Mouse (Mus musculus) midbrain, embryonic 16.5 days (tissue): ENCODE measurements at regions not wholly inside any gene's neighbourhood (a gene's known extent, or its start where the extent isn't known, plus 50 kb on each side); places are given as distances from the start of the nearest gene placed in this dataset.

Experiments
- ATAC-seq: fragments of 200-750 bp; cut with Nextera tagmentation; 2 replicates; pipeline ENCODE4 v1.8.0; 2017; ENCODE audit warnings: moderate TSS enrichment
- H3K27ac ChIP-seq: fragments of 300-500 bp; sonication (generic); 2 replicates; pipeline ENCODE4 v1.5.1; 2014; ENCODE audit warnings: mild to moderate bottlenecking, low read length, mixed read lengths
- H3K27me3 ChIP-seq: fragments of 300-500 bp; sonication (generic); 2 replicates; pipeline ENCODE4 v1.6.1; 2014; ENCODE audit warnings: low read depth, low read length, mixed read lengths; ENCODE audit not compliant: control insufficient read depth, insufficient read depth
- H3K36me3 ChIP-seq: fragments of 300-500 bp; sonication (generic); 2 replicates; pipeline ENCODE4 v1.6.1; 2014; ENCODE audit warnings: mild to moderate bottlenecking, low read length, moderate library complexity, mixed read lengths; ENCODE audit not compliant: control insufficient read depth, insufficient read depth
- H3K4me1 ChIP-seq: fragments of 300-500 bp; sonication (generic); 2 replicates; pipeline ENCODE4 v1.6.1; 2014; ENCODE audit warnings: mild to moderate bottlenecking, low read length, mixed read lengths; ENCODE audit not compliant: control insufficient read depth, insufficient read depth
- H3K4me2 ChIP-seq: fragments of 300-500 bp; sonication (generic); 2 replicates; pipeline ENCODE4 v1.6.1; 2014; ENCODE audit warnings: mild to moderate bottlenecking, low read length, mixed read lengths
- H3K4me3 ChIP-seq: fragments of 300-500 bp; sonication (generic); 2 replicates; pipeline ENCODE4 v1.5.1; 2014; ENCODE audit warnings: low read depth, mild to moderate bottlenecking, low read length, moderate library complexity, mixed read lengths
- H3K9ac ChIP-seq: fragments of 300-500 bp; sonication (generic); 2 replicates; pipeline ENCODE4 v1.6.1; 2014; ENCODE audit warnings: low read depth, low read length, mixed read lengths
- H3K9me3 ChIP-seq: fragments of 300-500 bp; sonication (generic); replicated peaks from 2 replicates; pipeline ENCODE4 v1.6.1; 2014; ENCODE audit warnings: mild to moderate bottlenecking, low read length, mixed read lengths; ENCODE audit not compliant: control insufficient read depth, poor library complexity, severe bottlenecking
- WGBS: fragments of 180-500 bp; shearing (Covaris S2); extraction: QIAGEN DNeasy Blood & Tissue Kit; methylation state at CpG from one replicate; pipeline ENCODE4 v1.1.7; 2014; 5-methylcytosine and 5-hydroxymethylcytosine counted together

DNA sequence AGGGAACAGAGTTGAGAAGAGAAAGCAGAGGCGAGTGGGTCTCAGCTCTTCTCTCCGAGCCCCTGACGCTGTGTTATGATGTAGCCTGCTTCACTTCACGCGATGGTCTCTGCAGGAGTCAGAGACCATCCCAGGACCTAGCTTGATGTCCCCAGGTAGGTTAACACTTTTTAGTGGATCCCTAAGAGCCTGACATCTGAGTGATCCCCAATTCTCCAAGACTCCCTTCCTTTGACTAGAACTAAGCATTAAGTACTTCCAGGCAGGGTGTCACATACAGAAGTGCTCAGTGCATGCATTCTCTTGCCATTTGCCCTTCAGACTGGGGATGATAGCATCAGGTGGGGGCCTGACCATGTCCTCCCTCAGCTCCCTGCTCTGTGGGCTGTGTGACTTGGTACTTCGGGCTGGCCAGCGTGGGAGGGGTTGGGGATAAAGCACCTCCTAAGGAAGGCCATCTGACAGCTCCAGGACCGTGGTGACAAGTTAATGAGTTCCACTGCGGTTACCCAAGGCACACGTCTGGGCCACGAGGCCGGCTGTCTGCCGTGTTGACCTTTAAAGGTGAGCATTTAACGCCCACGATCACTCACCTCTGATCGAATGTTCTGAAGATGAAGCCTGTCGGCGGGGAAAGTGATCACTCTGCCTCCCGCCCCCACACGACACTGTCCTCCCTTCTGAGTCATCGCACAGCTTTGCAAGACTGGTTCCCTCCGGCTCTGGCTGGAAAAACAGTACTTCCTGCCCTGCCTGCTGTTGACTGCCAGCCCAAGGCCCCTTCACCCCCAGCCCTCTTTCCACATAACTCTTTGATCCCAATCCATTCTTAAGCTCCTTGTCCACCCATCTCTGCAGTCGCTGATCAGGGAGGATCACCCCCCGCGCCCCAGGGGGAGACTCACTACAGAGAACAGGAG lies 65.8 kb upstream of the Ppp2r5c start:
- ATAC-seq, result no peak
- Histone ChIP-seq H3K4me3 (no peak overlapping the region), H3K36me3 (no peaks in the 10 kb centered on the region), H3K27me3 (no peaks in the 10 kb centered on the region), H3K4me2 (no peak overlapping the region), H3K4me1 (peaks cover 10% of the 10 kb centered on the region), H3K27ac (no peak overlapping the region), H3K9me3 (no peaks in the 10 kb centered on the region), H3K9ac (no peak overlapping the region)
- WGBS, result 75% methylated on average over 25 of the region's 25 CpGs

DNA sequence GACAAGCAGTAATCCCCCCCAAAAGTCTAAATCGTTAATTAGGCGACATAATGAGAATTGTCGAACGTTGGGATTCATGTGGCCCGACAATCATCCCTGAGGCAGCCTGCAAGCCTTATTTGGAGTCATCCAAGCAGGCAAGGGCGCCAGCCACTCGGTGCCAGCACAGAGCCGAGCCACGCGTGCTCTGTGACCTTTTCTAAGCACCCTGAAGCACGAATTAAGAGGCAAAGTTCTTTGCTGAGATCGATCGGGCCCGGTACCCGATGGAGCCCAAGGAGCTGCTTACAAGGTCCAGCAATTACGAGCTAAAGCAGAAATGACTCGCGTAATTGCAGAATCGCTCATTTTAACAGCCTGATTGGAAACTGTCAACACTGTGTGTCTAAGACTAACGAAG lies 61.9 kb upstream of the Ppp2r5c start:
- H3K9ac ChIP-seq, result no peak overlapping the region

DNA sequence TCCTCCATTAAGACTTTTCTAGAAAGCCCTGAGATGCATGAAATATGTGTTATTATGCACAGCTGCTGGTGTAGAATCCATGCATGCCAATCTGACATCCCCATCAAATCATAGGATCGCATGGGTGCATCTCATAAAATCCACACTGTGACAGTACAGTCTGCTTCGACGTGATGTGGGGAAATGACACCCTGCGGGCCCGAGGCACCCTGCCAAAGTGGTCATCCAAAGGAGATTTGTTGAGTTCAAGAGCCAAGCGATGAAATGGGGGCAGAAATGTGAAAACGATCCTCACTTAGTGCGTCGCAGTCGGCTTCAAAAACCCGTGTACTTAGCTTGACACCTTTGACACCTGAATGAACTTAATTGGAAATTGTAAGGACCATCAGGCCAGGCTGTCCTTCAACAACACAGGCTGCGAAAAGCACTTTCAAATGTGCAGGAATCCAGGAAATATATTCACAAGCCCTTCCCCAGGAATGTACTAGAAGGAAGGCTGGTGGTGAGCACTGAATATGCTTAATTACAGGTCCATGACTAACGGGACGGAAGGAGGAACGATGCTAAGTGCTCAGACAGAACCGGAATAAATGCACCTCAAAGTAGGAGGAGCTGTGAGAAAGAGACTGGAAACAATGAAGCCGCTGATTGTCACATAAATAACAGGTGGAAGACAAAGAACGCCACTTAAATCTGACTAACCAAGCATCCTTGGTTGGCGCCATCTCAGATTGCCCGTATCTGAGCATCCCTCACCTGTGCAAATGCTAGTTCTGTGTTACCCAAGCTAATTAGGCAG lies 60.9 kb upstream of the Ppp2r5c start:
- Histone ChIP-seq H3K4me1 (peaks cover 6% of the 10 kb centered on the region), H3K27me3 (no peaks in the 10 kb centered on the region), H3K4me2 (no peak overlapping the region), H3K27ac (no peak overlapping the region), H3K36me3 (no peaks in the 10 kb centered on the region), H3K4me3 (no peak overlapping the region), H3K9me3 (no peaks in the 10 kb centered on the region), H3K9ac (no peak overlapping the region)
- WGBS, result 70% methylated on average over 20 of the region's 20 CpGs
- no peak for ATAC-seq

More for the DNA sequence above, 61.9 kb upstream of the Ppp2r5c start:
- Histone ChIP-seq H3K27me3 (no peaks in the 10 kb centered on the region), H3K4me2 (peak overlapping the region; percentile 5; the same call in 1 of the 2 replicates), H3K27ac (no peak overlapping the region), H3K4me3 (no peak overlapping the region), H3K36me3 (no peaks in the 10 kb centered on the region), H3K9me3 (no peaks in the 10 kb centered on the region), H3K4me1 (peaks cover 6% of the 10 kb centered on the region)
- 41% methylated on average over 20 of the region's 20 CpGs for WGBS
- no peak for ATAC-seq

DNA sequence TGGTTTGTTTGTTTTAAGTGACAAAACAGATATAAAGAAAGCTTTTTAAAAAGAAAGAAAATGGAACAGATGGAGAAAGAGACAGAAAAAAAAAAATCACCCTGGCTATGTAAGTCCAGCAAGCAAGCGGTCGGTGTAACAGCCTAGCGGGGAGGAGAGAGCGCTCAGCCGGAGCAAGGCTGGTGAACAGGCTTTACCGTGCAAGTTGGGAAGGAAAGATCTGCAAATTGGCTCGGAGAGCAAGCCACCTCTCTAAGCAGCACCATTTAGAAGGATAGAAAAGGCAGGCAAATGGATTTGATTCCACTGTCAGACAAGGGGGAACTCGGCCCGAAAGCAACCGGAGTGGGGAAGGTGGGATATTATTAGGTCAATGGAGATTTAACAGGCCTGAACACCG lies 59.9 kb upstream of the Ppp2r5c start:
- WGBS, result 41% methylated on average over 11 of the region's 11 CpGs
- ATAC-seq, result no peak
- Histone ChIP-seq H3K36me3 (no peaks in the 10 kb centered on the region), H3K27me3 (no peaks in the 10 kb centered on the region), H3K4me1 (peaks cover 6% of the 10 kb centered on the region), H3K9ac (no peak overlapping the region), H3K4me2 (no peak overlapping the region), H3K9me3 (no peaks in the 10 kb centered on the region), H3K27ac (no peak overlapping the region), H3K4me3 (no peak overlapping the region)

DNA sequence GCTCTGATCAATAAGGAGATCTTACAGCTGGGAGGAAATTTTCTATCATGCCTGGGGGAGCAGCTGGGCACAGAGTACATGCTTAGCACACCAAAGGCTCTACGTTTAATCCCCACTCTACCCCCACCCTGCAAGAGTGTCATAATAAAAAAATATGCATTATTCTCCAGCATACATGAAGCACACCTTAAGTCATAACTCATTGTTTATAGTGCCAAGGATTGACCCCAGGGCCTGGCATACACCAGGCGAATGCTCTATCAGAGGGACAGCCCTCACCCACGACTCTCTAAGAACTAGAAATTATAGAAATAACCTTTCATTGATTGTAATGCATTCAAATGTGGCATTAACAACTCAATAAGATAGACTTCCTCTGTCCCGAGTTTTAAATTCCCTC lies 59.4 kb upstream of the Ppp2r5c start:
- no peak overlapping the region for H3K27ac ChIP-seq
- no peak overlapping the region for H3K4me2 ChIP-seq
- H3K4me1 ChIP-seq, result peaks cover 6% of the 10 kb centered on the region
- no peak for ATAC-seq
- H3K27me3 ChIP-seq, result no peaks in the 10 kb centered on the region
- no peak overlapping the region for H3K9ac ChIP-seq
- H3K9me3 ChIP-seq, result no peaks in the 10 kb centered on the region
- H3K36me3 ChIP-seq, result no peaks in the 10 kb centered on the region
- WGBS, result 52% methylated on average over 4 of the region's 4 CpGs
- H3K4me3 ChIP-seq, result no peak overlapping the region

DNA sequence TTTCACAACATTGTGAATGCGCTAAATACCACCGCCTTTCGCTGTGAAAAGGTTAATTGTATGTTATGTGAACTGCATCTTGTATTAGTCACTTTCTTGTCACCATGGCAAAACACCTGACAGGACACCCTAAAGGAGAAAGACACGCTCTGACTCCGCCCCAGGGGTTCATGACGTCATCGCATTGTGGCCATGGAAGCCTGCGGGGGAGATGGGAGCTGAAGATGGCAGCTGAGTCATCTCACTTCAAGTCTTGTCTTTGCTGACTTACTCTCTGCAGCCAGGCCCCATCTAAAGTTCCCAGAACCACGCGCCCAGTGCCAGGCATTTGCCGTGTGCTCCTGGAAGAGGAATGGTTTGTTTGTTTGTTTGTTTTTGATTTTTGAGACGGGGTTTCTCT lies 57.5 kb upstream of the Ppp2r5c start:
- peaks cover 6% of the 10 kb centered on the region for H3K4me1 ChIP-seq
- 80% methylated on average over 12 of the region's 12 CpGs for WGBS

DNA sequence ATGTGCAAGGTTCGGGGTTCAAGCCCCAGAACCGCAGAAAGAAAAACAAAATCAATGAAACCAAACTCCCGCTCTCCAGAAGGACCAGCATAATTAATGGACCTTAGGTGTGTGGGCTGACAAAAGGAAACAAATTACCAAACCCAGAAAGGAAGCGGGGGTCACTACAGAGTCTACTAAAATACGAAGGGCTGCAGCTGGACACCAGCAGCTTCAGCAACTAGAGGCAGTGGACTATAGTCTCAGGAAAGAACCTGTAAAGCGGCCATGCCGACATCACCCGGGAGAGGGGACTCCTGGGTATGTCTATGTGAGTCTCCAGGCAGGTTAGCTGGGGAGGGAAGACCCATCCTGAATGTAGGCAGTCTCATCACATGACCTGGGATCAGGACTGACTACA lies 55.5 kb upstream of the Ppp2r5c start:
- Histone ChIP-seq H3K4me3 (no peak overlapping the region), H3K4me2 (no peak overlapping the region), H3K27ac (no peak overlapping the region), H3K36me3 (no peaks in the 10 kb centered on the region), H3K9ac (no peak overlapping the region), H3K27me3 (no peaks in the 10 kb centered on the region), H3K4me1 (peaks cover 4% of the 10 kb centered on the region), H3K9me3 (no peaks in the 10 kb centered on the region)
- WGBS, result 84% methylated on average over 8 of the region's 8 CpGs
- ATAC-seq, result no peak

More for the DNA sequence above, 57.5 kb upstream of the Ppp2r5c start:
- no peak for ATAC-seq
- Histone ChIP-seq H3K4me2 (no peak overlapping the region), H3K36me3 (no peaks in the 10 kb centered on the region), H3K4me3 (no peak overlapping the region), H3K27me3 (no peaks in the 10 kb centered on the region), H3K9me3 (no peaks in the 10 kb centered on the region), H3K27ac (no peak overlapping the region), H3K9ac (no peak overlapping the region)

DNA sequence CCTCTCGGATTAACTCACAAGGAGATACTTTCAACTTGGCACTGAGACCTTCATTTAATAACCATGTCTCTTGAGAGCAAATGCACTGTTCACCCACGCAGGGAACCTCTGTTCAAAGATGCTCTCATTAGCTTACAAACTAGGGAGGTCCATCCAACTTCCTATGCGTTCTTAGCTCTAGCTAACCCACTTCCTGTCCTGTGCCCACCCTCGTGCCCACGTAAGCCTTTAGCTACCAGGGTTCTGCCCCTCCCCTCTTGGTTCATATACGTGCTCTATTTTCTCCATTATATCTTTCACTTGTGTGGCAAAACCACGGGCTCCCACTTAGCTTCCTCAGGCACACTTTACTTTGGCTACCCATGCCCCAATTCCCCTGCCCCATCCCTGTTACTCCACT lies 53.4 kb upstream of the Ppp2r5c start:
- Histone ChIP-seq H3K36me3 (no peaks in the 10 kb centered on the region), H3K9me3 (no peaks in the 10 kb centered on the region), H3K4me3 (no peak overlapping the region), H3K27ac (no peak overlapping the region), H3K4me1 (no peaks in the 10 kb centered on the region), H3K27me3 (no peaks in the 10 kb centered on the region), H3K4me2 (no peak overlapping the region), H3K9ac (no peak overlapping the region)
- 84% methylated on average over 7 of the region's 7 CpGs for WGBS
- no peak for ATAC-seq
